Mouse (Mus musculus) heart, embryonic 10.5 days (tissue): Measurements from ENCODE around the gene Slc38a3. TPM values are rescaled to one million over a fixed set of nuclear protein-coding genes. Genes with fewer than 3 reads are reported as not detected.
"Not testable (repeated sequence)": the region's sequence is repeated elsewhere in the genome, so short reads cannot be mapped to it uniquely, and the experiment has no call there.

Experiments
- DNase-seq: peaks from one replicate; pipeline ENCODE4 v3.0.0-alpha.2; 2017; ENCODE audit warnings: low spot score
- H3K27ac ChIP-seq: fragments of 300-500 bp; sonication (generic); 2 replicates; pipeline ENCODE4 v1.5.1; 2016; ENCODE audit warnings: mild to moderate bottlenecking
- H3K27me3 ChIP-seq: fragments of 300-500 bp; sonication (generic); 2 replicates; pipeline ENCODE4 v1.6.1; 2016; ENCODE audit warnings: mild to moderate bottlenecking; ENCODE audit not compliant: poor library complexity, insufficient read depth, severe bottlenecking
- H3K36me3 ChIP-seq: fragments of 300-500 bp; sonication (generic); 2 replicates; pipeline ENCODE4 v1.6.1; 2016; ENCODE audit warnings: mild to moderate bottlenecking, moderate library complexity
- H3K4me1 ChIP-seq: fragments of 300-500 bp; sonication (generic); 2 replicates; pipeline ENCODE4 v1.6.1; 2016; ENCODE audit warnings: mild to moderate bottlenecking
- H3K4me3 ChIP-seq: fragments of 300-500 bp; sonication (generic); 2 replicates; pipeline ENCODE4 v1.5.1; 2016; ENCODE audit warnings: mild to moderate bottlenecking, moderate library complexity
- H3K9me3 ChIP-seq: fragments of 300-500 bp; sonication (generic); 2 replicates; pipeline ENCODE4 v1.6.1; 2016; ENCODE audit warnings: mild to moderate bottlenecking, moderate library complexity
- WGBS: fragments of 180-500 bp; shearing (Covaris S2); methylation state at CpG from one replicate; pipeline ENCODE4 v1.1.7; 2016; 5-methylcytosine and 5-hydroxymethylcytosine counted together
- polyA plus RNA-seq: library from polyadenylated mRNA; unstranded; fragments of >200 nt; fragmentation: Nextera tagmentation; extraction: Ambion mirVana; gene quantifications from 2 replicates; pipeline ENCODE4 v1.2.1, GENCODE M21; 2016

Slc38a3 gene
- polyA plus RNA-seq, 1 experiment from 2014 or later, result 4.2 TPM

GRCm38 (mm10) chr9:107688939-107689338, 19.6 kb upstream of the Slc38a3 start:
- H3K4me3 ChIP-seq, result no peak overlapping the region
- 75% methylated on average over 7 of the region's 7 CpGs for WGBS
- peaks cover 7% of the 10 kb centered on the region; the same call in 1 of the 2 replicates for H3K27me3 ChIP-seq
- no peaks in the 10 kb centered on the region for H3K9me3 ChIP-seq
- peaks cover 60% of the 10 kb centered on the region for H3K36me3 ChIP-seq
- no peak for DNase-seq
- peaks cover 38% of the 10 kb centered on the region for H3K4me1 ChIP-seq
- no peak overlapping the region for H3K27ac ChIP-seq

- DNase-seq, result no peak
- 74% methylated on average over 5 of the region's 5 CpGs for WGBS
Measured at GRCm38 (mm10) chr9:107688415-107688814, 19.1 kb upstream of the Slc38a3 start.

GRCm38 (mm10) chr9:107685231-107685981, 16.1 kb upstream of the Slc38a3 start:
- Histone ChIP-seq H3K36me3 (peaks cover 56% of the 10 kb centered on the region), H3K27me3 (peaks cover 14% of the 10 kb centered on the region; the same call in 1 of the 2 replicates), H3K4me3 (no peak overlapping the region), H3K9me3 (no peaks in the 10 kb centered on the region), H3K27ac (0 out of 2 replicates have a peak overlapping the region, but pooled peaks have one; percentile 13), H3K4me1 (peaks cover 28% of the 10 kb centered on the region)
- WGBS, result 51% methylated on average over 17 of the region's 17 CpGs
- DNase-seq, result no peak

More at GRCm38 (mm10) chr9:107688415-107688814, 19.1 kb upstream of the Slc38a3 start:
- Histone ChIP-seq H3K27ac (no peak overlapping the region), H3K27me3 (peaks cover 10% of the 10 kb centered on the region; the same call in 1 of the 2 replicates), H3K4me3 (no peak overlapping the region), H3K9me3 (no peaks in the 10 kb centered on the region), H3K4me1 (peaks cover 39% of the 10 kb centered on the region), H3K36me3 (peaks cover 66% of the 10 kb centered on the region)

GRCm38 (mm10) chr9:107682405-107682804, 13.1 kb upstream of the Slc38a3 start:
- Histone ChIP-seq H3K4me1 (peaks cover 20% of the 10 kb centered on the region), H3K36me3 (peaks cover 35% of the 10 kb centered on the region), H3K27ac (no peak overlapping the region), H3K27me3 (peaks cover 34% of the 10 kb centered on the region), H3K9me3 (no peaks in the 10 kb centered on the region), H3K4me3 (no peak overlapping the region)
- DNase-seq, result no peak
- WGBS, result 89% methylated on average over 20 of the region's 20 CpGs

GRCm38 (mm10) chr9:107679501-107679900, 10.2 kb upstream of the Slc38a3 start, which contains the start of gene Gnat1:
Gnat1 (minus strand) TSS chr9:107679712.
- Histone ChIP-seq H3K27me3 (peaks cover 62% of the 10 kb centered on the region), H3K4me1 (peaks cover 27% of the 10 kb centered on the region), H3K4me3 (no peak within 1 kb of the TSS), H3K9me3 (no peaks in the 10 kb centered on the region), H3K36me3 (peaks cover 23% of the 10 kb centered on the region), H3K27ac (no peak within 1 kb of the TSS)
- DNase-seq, result no peak
- WGBS, result 41% methylated on average over 5 of the region's 5 CpGs

GRCm38 (mm10) chr9:107678861-107679260, 9.5 kb upstream of the Slc38a3 start:
- peaks cover 65% of the 10 kb centered on the region for H3K27me3 ChIP-seq
- WGBS, result 84% methylated on average over 2 of the region's 2 CpGs
- H3K4me1 ChIP-seq, result peaks cover 26% of the 10 kb centered on the region
- DNase-seq, result no peak
- no peaks in the 10 kb centered on the region for H3K9me3 ChIP-seq
- H3K27ac ChIP-seq, result no peak overlapping the region
- no peak overlapping the region for H3K4me3 ChIP-seq
- peaks cover 18% of the 10 kb centered on the region for H3K36me3 ChIP-seq

GRCm38 (mm10) chr9:107677819-107678526, 8.6 kb upstream of the Slc38a3 start:
- not testable (repeated sequence) for DNase-seq, H3K36me3 ChIP-seq, H3K9me3 ChIP-seq, H3K27ac ChIP-seq, H3K4me3 ChIP-seq
- H3K27me3 ChIP-seq, result peaks cover 67% of the 10 kb centered on the region
- 33% methylated on average over 14 of the region's 14 CpGs for WGBS
- peaks cover 23% of the 10 kb centered on the region for H3K4me1 ChIP-seq

GRCm38 (mm10) chr9:107677091-107677784, 7.9 kb upstream of the Slc38a3 start:
- WGBS, result 18% methylated on average over 17 of the region's 17 CpGs
- Histone ChIP-seq H3K27ac (no peak overlapping the region), H3K4me3 (no peak overlapping the region), H3K36me3 (peaks cover 3% of the 10 kb centered on the region; the same call in 1 of the 2 replicates), H3K27me3 (peaks cover 67% of the 10 kb centered on the region), H3K9me3 (no peaks in the 10 kb centered on the region), H3K4me1 (peaks cover 19% of the 10 kb centered on the region)
- DNase-seq, result no peak

GRCm38 (mm10) chr9:107676302-107676701, 7.0 kb upstream of the Slc38a3 start:
- peaks cover 67% of the 10 kb centered on the region for H3K27me3 ChIP-seq

GRCm38 (mm10) chr9:107675671-107676301, 6.5 kb upstream of the Slc38a3 start:
- Histone ChIP-seq H3K4me3 (peak overlapping the region; percentile 55), H3K4me1 (peaks cover 20% of the 10 kb centered on the region), H3K27me3 (peaks cover 64% of the 10 kb centered on the region), H3K36me3 (no peaks in the 10 kb centered on the region), H3K9me3 (no peaks in the 10 kb centered on the region), H3K27ac (peak overlapping the region; percentile 11; the same call in 1 of the 2 replicates)
- DNase-seq, result peak; percentile 88
- WGBS, result under 1% methylated on average over 39 of the region's 39 CpGs

More at GRCm38 (mm10) chr9:107676302-107676701, 7.0 kb upstream of the Slc38a3 start:
- no peak for DNase-seq
- 3% methylated on average over 25 of the region's 25 CpGs for WGBS
- Histone ChIP-seq H3K4me1 (peaks cover 19% of the 10 kb centered on the region), H3K9me3 (no peaks in the 10 kb centered on the region), H3K4me3 (peak overlapping the region; percentile 55), H3K36me3 (no peaks in the 10 kb centered on the region), H3K27ac (peak overlapping the region; percentile 11; the same call in 1 of the 2 replicates)

GRCm38 (mm10) chr9:107674609-107675429, 5.5 kb upstream of the Slc38a3 start:
- 57% methylated on average over 9 of the region's 9 CpGs for WGBS
- Histone ChIP-seq H3K4me1 (peaks cover 30% of the 10 kb centered on the region), H3K36me3 (no peaks in the 10 kb centered on the region), H3K4me3 (no peak overlapping the region), H3K9me3 (no peaks in the 10 kb centered on the region), H3K27me3 (peaks cover 56% of the 10 kb centered on the region), H3K27ac (no peak overlapping the region)
- DNase-seq, result no peak
